Mouse (Mus musculus): ENCODE measurements around the gene Wdpcp. TPM values are rescaled to one million over a fixed set of nuclear protein-coding genes. Genes with fewer than 3 reads are reported as not detected.

Gene Wdpcp
- total RNA-seq, 1 experiment from 2014 or later = 22.2 TPM

- no peak for ATAC-seq (replicated peaks; ENCODE audit: low read depth, poor library complexity, severe bottlenecking)
These were observed 154.3 kb downstream of the Wdpcp start for GRCm38 (mm10) chr11:21726329-21726728.

GRCm38 (mm10) chr11:21729056-21729455 is 157.0 kb downstream of the Wdpcp start:
- no peak for ATAC-seq (replicated peaks; ENCODE audit: low read depth, poor library complexity, severe bottlenecking)

- no peak for ATAC-seq (replicated peaks; ENCODE audit: low read depth, poor library complexity, severe bottlenecking)
These were observed 157.9 kb downstream of the Wdpcp start for GRCm38 (mm10) chr11:21729961-21730360.

GRCm38 (mm10) chr11:21735272-21735671 is 163.2 kb downstream of the Wdpcp start:
- no peak for ATAC-seq (replicated peaks; ENCODE audit: low read depth, poor library complexity, severe bottlenecking)

GRCm38 (mm10) chr11:21749487-21749886 is 177.5 kb downstream of the Wdpcp start:
- no peak for ATAC-seq (replicated peaks; ENCODE audit: low read depth, poor library complexity, severe bottlenecking)

- no peak for ATAC-seq (replicated peaks; ENCODE audit: low read depth, poor library complexity, severe bottlenecking)
These were observed 191.2 kb downstream of the Wdpcp start for GRCm38 (mm10) chr11:21763201-21763600.

GRCm38 (mm10) chr11:21788831-21789230 is 216.8 kb downstream of the Wdpcp start:
- no peak for ATAC-seq (replicated peaks; ENCODE audit: low read depth, poor library complexity, severe bottlenecking)

- no peak for ATAC-seq (replicated peaks; ENCODE audit: low read depth, poor library complexity, severe bottlenecking)
These were observed 252.9 kb downstream of the Wdpcp start for GRCm38 (mm10) chr11:21824941-21825340.

GRCm38 (mm10) chr11:21826521-21826920 is 254.5 kb downstream of the Wdpcp start:
- ATAC-seq (replicated peaks; ENCODE audit: low read depth, poor library complexity, severe bottlenecking) = no peak

GRCm38 (mm10) chr11:21847040-21847439 is 275.0 kb downstream of the Wdpcp start:
- no peak for ATAC-seq (replicated peaks; ENCODE audit: low read depth, poor library complexity, severe bottlenecking)

GRCm38 (mm10) chr11:21864000-21864399 is 292.0 kb downstream of the Wdpcp start:
- no peak for ATAC-seq (replicated peaks; ENCODE audit: low read depth, poor library complexity, severe bottlenecking)

GRCm38 (mm10) chr11:21864516-21864915 is 292.5 kb downstream of the Wdpcp start:
- no peak for ATAC-seq (replicated peaks; ENCODE audit: low read depth, poor library complexity, severe bottlenecking)

- no peak for ATAC-seq (replicated peaks; ENCODE audit: low read depth, poor library complexity, severe bottlenecking)
These were observed 296.6 kb downstream of the Wdpcp start for GRCm38 (mm10) chr11:21868675-21869074.

- no peak for ATAC-seq (replicated peaks; ENCODE audit: low read depth, poor library complexity, severe bottlenecking)
These were observed 298.8 kb downstream of the Wdpcp start for GRCm38 (mm10) chr11:21870863-21871262.

GRCm38 (mm10) chr11:21871728-21872127 is 299.7 kb downstream of the Wdpcp start:
- no peak for ATAC-seq (replicated peaks; ENCODE audit: low read depth, poor library complexity, severe bottlenecking)

GRCm38 (mm10) chr11:21875077-21875476 is 303.0 kb downstream of the Wdpcp start:
- ATAC-seq (replicated peaks; ENCODE audit: low read depth, poor library complexity, severe bottlenecking) = no peak

- ATAC-seq (replicated peaks; ENCODE audit: low read depth, poor library complexity, severe bottlenecking) = no peak
These were observed 322.7 kb downstream of the Wdpcp start for GRCm38 (mm10) chr11:21894696-21895095.

GRCm38 (mm10) chr11:21922531-21922930 is 350.5 kb downstream of the Wdpcp start:
- no peak for ATAC-seq (replicated peaks; ENCODE audit: low read depth, poor library complexity, severe bottlenecking)

Other genes with a start within 250 kb of the Wdpcp start
- 37.9 and 43.3 TPM in 2 replicates for gene Ugp2, start 201.0 kb upstream of the Wdpcp start, total RNA-seq (2017)
- gene Mdh1, start 132 bp downstream of the Wdpcp start, total RNA-seq (2017) = 114 and 131 TPM in 2 replicates